In genomic region chr9:43327182-43328129, GRCm38 (mm10) we compare ENCODE assay signal across 10 mouse cellular contexts. TPM values are rescaled to one million over a fixed set of nuclear protein-coding genes. Genes with fewer than 3 reads are reported as not detected.
DNase-seq lines count a peak whose midpoint lies in the region; TF ChIP-seq lines count a peak whose summit lies in the region.
"Had no signal": no experiment of that assay in that cellular context is flagged by ENCODE, and none has a peak within 500 bp of the region (broad histone marks: within the 10 kb centered on the region; RNA-seq: fewer than 3 reads in every experiment).

No protein-coding gene starts in this region.

- peak; percentile 22; the same call in 1 of the 2 replicates for TF ChIP-seq CTCF in kidney, adult 2 months (conservative IDR thresholded peaks at IDR 0.05; ENCODE audit: insufficient read depth, insufficient read length, low read depth, low read length)

- DNase-seq in kidney, adult 2 months: no peak
- DNase-seq in kidney, adult 9 months: no peak
- DNase-seq in urinary bladder, postnatal 25 days (ENCODE audit: low spot score): peak; percentile 20
- no peak for DNase-seq in urinary bladder, postnatal 36 days (ENCODE audit: low spot score in 2 of 2)
- peak; percentile 67 for DNase-seq in limb, embryonic 10.5 days (ENCODE audit: low spot score)
- no peak for DNase-seq in spleen, postnatal 14 days (ENCODE audit: low spot score in 2 of 2)
- DNase-seq in lung, postnatal 10 days: no peak
- DNase-seq in Muller cell, postnatal 12 days (ENCODE audit: inconsistent ontology term): no peak
- DNase-seq: cerebellum, postnatal 25 days had no signal

- no peaks in the 10 kb centered on the region for H3K4me1 ChIP-seq in kidney, adult 2 months (ENCODE audit: control insufficient read depth, insufficient read depth, low read length)
- peaks cover 19% of the 10 kb centered on the region for H3K4me1 ChIP-seq in limb, embryonic 10.5 days

- WGBS in kidney, adult 2 months: 49% methylated on average over 21 of the region's 21 CpGs
- WGBS in limb, embryonic 10.5 days: 55% methylated on average over 21 of the region's 21 CpGs

- TF ChIP-seq POLR2A in kidney, adult 2 months (IDR thresholded peaks at IDR 0.05; ENCODE audit: low read depth, low read length): no peak

- no peaks in the 10 kb centered on the region for H3K27me3 ChIP-seq in kidney, adult 2 months (replicated peaks; ENCODE audit: control insufficient read depth, insufficient read depth, low read length)
- 0 out of 2 replicates have a peak, but pooled peaks cover 15% of the 10 kb centered on the region for H3K27me3 ChIP-seq in limb, embryonic 10.5 days (ENCODE audit: low read depth, poor library complexity, severe bottlenecking)

- no peak overlapping the region for H3K4me3 ChIP-seq in kidney, adult 2 months (ENCODE audit: insufficient read depth, low read depth, low read length)
- no peak overlapping the region for H3K4me3 ChIP-seq in limb, embryonic 10.5 days

- H3K9me3 ChIP-seq in limb, embryonic 10.5 days (replicated peaks): no peaks in the 10 kb centered on the region

- H3K36me3 ChIP-seq in kidney, adult 2 months (ENCODE audit: control insufficient read depth, insufficient read depth, low read length): no peaks in the 10 kb centered on the region
- H3K36me3 ChIP-seq in limb, embryonic 10.5 days: no peaks in the 10 kb centered on the region

- no peak overlapping the region for H3K27ac ChIP-seq in kidney, adult 2 months (ENCODE audit: insufficient read depth, low read depth, low read length)
- no peak overlapping the region for H3K27ac ChIP-seq in limb, embryonic 10.5 days
- H3K27ac ChIP-seq: macrophage had no signal

RNA-seq across cellular contexts. Expression of gene Trim29, which starts 16.8 kb away (rescaled TPM):
- polyA plus RNA-seq in kidney, adult 2 months (2012; rRNA removed): 0.74 and 1.4 TPM in 2 replicates
- polyA plus RNA-seq in limb, embryonic 10.5 days (2016; fragmentation: Nextera tagmentation; extraction: Ambion mirVana): 5.8 and 5.9 TPM in 2 replicates

Comparison
In these comparisons a context has a peak if more than half of its experiments do, and no peak if none do; other contexts are left out.
1. DNase-seq: peak in urinary bladder, postnatal 25 days (single experiment) and limb, embryonic 10.5 days (single experiment); none in kidney, adult 2 months (single experiment), kidney, adult 9 months (single experiment), urinary bladder, postnatal 36 days (0 of 2), spleen, postnatal 14 days (0 of 2), lung, postnatal 10 days (single experiment) and Muller cell, postnatal 12 days (single experiment).